Mouse (Mus musculus) ovary, adult 10 weeks (tissue): ENCODE measurements around the gene Vps13a. TPM values are rescaled to one million over a fixed set of nuclear protein-coding genes. Genes with fewer than 3 reads are reported as not detected.

Source experiments
- polyA plus RNA-seq: library from polyadenylated mRNA; stranded (reverse); fragments of 350-450 nt; fragmentation: Illumina TruSeq; extraction: RNeasy Lipid Tissue Mini Kit (QIAGEN cat#74804); gene quantifications from one replicate; pipeline ENCODE4 v1.2.3, GENCODE M21; 2014

Gene Vps13a
- polyA plus RNA-seq, result 91.7 TPM

DNA sequence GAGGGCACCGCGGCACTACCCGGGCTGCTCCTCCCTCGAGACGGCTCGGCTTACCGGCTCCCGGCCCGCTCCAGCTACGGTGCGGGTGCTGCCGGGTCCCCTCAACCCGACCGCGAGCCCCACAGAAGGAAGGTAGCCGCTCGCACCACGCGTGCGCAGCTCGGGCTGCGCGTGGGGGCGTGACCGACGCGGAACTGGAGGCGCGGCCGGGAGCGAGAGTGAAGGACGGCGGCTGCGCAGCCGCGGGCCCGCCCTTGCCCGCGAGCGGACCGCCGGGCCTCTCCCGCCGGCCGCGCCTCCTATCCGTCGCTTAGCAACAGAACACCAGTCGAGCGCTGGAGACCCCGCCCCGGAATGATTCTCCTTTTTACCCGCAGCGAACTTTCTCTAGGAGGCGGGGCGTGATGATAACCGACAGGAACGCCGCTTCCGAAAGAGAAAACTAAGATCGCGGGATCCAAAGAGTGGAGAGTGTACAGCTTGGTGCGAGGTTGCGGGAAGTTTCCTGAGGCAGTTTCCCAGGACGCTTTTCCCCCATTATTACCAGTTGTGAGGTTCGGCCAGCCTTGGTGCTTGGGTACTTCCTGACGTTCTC, at the start of gene Vps13a:
Gene Vps13a, minus strand, starts transcription at position 144 of the 595 bp plus-strand sequence.

Other genes starting within 250 kb of the Vps13a start
- gene Foxb2, start 92.9 kb upstream of the Vps13a start, polyA plus RNA-seq, result not detected
- gene Prune2, start 175.2 kb upstream of the Vps13a start, polyA plus RNA-seq, result 19.6 TPM